Mouse (Mus musculus): ENCODE measurements at regions not wholly inside any gene's neighbourhood (a gene's known extent, or its start where the extent isn't known, plus 50 kb on each side); places are given as distances from the start of the nearest gene placed in this dataset.

- TF ChIP-seq CTCF (IDR thresholded peaks at IDR 0.05; ENCODE audit: control insufficient read depth, insufficient read depth, low read length) (no peak), POLR2A (IDR thresholded peaks at IDR 0.05; ENCODE audit: borderline replicate concordance, control insufficient read depth, low read depth, low read length) (no peak)
These were observed 160.0 kb upstream of the Col8a1 start for GRCm38 (mm10) chr16:57914506-57914905.
